Mouse (Mus musculus) adrenal gland, postnatal 4 days (tissue): ENCODE data around the gene Usp50. TPM values are rescaled to one million over a fixed set of nuclear protein-coding genes. Genes with fewer than 3 reads are reported as not detected.

Experiments
- DNase-seq, 2 experiments: peaks; one replicate each; pipeline ENCODE4 v3.0.0; 2021 to 2022; ENCODE audit warnings: low spot score in 2 of 2, mixed read lengths in 2 of 2
- total RNA-seq, 2 experiments: library from RNA; stranded (reverse); gene quantifications; 2 replicates each; pipeline ENCODE4 v1.2.3; 2021

The Usp50 gene
- total RNA-seq, 2 experiments from 2014 or later, result not detected

DNA sequence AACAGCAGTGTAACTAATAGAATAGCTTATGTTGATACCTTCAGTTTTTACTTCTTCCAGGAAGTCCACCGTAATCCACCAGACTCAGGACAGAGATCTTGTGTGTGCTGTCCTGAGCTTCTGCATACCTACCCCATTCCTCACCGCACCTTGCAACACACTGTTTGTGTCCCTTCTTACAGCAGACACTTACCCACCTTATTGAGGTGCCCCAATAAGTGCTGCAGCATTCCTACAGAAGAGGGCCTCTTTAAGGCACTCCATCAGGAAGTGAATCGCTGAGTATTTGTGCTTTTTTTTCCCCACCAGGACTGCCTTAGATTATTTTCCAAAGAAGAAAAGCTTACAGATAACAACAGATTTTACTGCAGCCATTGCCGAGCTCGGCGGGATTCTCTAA, 27.6 kb downstream of the Usp50 start:
- no peak for DNase-seq

DNA sequence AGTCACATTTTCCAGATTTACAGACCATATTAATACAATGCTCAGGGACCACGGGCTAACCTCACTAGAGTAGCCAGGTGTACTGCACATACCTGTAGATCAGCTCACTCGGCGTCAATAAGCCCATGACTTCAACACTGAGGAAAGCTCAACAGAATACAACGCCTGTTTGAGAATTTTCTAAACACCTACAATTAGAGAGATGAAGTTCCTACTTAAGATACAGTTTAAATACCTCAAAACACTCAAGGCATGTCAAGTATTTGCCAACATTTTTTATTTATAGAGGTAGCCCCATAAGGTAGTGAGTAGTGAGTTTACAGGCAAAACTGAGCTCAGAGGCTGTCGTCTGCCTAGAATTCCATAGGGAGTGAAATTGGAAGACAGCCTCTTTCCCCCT, 39.9 kb downstream of the Usp50 start:
- no peak for DNase-seq

DNA sequence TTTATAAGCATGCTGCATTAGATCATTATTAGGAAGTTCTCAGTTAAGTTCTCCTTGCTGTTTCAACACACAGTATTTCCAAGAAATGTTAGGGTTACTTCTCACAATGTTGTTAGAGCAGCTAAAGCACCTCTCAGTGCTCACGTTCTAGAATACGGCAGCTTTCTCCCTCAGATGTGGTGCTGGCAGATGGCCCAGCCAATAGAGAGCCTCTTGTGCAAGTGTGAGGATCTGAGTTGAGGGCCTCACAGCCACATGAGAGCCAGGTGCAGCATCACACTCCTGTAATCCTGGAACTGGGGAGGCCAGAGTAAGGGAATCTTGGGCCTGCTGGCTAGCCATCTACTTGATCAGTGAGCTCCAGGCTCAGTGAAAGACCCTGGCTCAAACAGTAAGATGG, 43.0 kb downstream of the Usp50 start:
- no peak for DNase-seq

GRCm38 (mm10) chr2:126735339-126736073, 47.8 kb downstream of the Usp50 start:
- no peak for DNase-seq

GRCm38 (mm10) chr2:126730502-126730901, 52.8 kb downstream of the Usp50 start:
- DNase-seq, result no peak

DNA sequence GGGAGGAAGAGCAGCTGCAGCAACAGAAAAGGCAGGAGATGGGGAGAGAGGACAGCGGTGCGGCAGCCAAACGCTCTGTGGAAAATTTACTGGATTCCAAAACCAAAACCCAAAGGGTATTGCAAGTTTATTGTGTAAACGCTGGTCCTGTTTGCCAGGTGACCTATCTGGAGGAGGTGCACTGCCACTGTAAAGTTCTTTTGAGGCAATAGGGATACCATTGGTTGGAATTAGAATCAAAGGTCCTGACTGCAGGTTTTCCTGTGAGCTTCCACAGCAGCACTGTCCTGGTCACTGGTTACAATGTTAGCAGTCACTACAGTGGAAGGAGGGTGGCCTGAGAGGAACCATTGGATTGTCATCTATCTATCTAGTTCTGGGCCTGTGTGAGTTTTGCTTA, 54.1 kb downstream of the Usp50 start:
- no peak for DNase-seq

DNA sequence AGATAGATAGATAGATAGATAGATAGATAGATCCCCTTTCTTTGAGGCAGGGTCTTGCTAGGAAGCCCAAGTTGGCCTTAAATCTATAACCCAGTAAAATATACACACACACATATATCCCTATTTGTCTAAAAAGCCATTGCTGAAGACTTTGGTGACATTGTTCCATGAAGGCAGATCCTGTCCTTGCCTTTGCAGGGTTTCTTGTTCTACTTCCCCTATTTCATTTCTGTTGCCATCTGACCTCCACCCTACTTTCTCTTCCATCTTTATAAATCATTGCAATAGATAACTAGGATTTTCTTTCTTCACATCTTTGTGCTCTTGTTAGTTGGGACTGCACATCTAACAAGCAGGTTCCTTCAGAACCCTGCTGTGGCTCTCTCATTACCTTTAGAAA, 70.3 kb downstream of the Usp50 start:
- no peak for DNase-seq

DNA sequence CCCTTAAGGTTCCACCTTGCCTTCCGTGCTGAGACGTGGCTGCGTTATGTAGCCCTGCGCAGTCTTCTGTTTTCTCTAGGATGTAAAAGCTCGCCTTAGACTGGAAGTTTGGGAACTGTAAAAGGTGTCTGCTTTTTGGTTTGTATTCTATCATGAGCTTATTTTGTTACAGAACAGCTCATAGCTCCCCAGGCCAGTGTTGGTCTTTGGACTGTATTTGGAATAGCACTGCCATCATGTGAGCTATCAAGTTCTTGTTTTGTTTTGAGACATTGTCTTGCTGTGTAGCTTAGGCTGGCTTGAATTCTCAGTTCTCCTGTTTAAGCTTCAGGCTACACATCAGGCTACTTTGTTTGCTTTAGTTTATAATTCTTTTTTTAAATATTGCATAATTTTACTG, 70.7 kb downstream of the Usp50 start:
- DNase-seq, result no peak

DNA sequence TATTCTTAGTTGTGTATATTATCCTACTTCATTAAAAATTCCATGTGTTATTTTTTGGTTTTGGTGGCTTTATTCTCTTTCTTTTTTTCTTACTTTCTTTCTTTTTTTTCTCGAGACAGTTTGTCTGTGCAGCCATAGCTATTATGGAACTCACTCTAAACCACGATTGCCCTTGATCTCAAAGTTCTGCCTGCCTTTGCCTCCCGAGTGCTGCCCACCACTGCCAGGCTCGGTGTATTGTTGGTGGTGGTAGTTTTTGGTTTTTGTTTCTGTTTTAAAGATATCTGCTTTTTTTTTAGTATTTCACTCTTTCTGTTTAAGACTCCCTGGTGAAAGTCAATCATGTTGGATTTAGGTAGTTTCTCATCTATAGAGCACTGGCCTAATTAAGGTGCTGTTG, 74.9 kb downstream of the Usp50 start:
- no peak for DNase-seq

GRCm38 (mm10) chr2:126707438-126707779, 75.9 kb downstream of the Usp50 start:
- DNase-seq, result no peak

- DNase-seq, result peak; percentile 90 to 98
Measured at GRCm38 (mm10) chr2:126706759-126707437, 76.4 kb downstream of the Usp50 start, which contains the start of gene Usp8. Usp8 (plus strand) TSS chr2:126707328.

- no peak for DNase-seq
Measured at GRCm38 (mm10) chr2:126695285-126695684, 88.0 kb downstream of the Usp50 start.

- no peak for DNase-seq
Measured at GRCm38 (mm10) chr2:126691290-126691689, 92.0 kb downstream of the Usp50 start.

- DNase-seq, result no peak
Measured at GRCm38 (mm10) chr2:126682937-126683336, 100.3 kb downstream of the Usp50 start.

DNA sequence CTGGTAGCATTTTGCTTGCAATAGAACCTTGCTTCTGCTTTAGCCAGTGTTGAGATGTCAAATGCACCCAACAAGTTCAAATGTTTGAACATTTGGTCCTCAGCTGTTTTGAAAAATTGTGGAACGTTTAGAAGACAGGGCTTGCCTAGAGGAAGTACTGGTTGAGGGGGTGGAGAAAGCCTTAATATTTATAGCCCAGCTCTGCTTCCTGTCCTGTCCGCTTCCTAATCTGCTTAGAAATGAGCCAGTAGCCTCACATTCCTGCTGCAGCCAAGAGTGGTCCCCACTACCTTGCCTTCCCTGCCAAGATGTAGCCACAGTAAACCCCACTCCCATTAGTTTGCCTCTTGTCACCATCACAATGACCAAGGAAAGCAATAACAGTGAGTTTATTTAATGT, 100.9 kb downstream of the Usp50 start:
- no peak for DNase-seq

DNA sequence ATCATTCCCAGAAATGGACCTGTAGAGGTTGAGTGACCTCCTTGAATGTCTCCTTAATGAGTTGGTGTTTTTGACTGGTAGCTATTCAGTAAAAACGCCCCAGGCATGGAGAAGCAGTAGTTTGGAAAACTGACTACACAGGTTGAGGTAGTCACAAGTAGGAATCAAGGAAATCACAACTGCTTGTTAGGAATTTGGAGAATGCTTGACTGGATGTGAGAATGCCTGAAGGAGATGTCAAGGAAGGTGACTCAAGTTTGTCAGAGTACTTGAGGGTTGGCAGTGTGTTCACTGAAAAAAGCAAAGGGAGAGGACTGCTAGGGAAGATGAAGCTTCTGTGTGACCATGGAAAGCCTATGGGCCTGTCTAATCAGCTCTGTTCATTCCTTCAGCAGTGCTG, 105.9 kb downstream of the Usp50 start:
- no peak for DNase-seq

GRCm38 (mm10) chr2:126676122-126676515, 107.2 kb downstream of the Usp50 start, which contains the start of gene Gabpb1:
Gabpb1 (minus strand) TSS chr2:126676337.
- no peak for DNase-seq

DNA sequence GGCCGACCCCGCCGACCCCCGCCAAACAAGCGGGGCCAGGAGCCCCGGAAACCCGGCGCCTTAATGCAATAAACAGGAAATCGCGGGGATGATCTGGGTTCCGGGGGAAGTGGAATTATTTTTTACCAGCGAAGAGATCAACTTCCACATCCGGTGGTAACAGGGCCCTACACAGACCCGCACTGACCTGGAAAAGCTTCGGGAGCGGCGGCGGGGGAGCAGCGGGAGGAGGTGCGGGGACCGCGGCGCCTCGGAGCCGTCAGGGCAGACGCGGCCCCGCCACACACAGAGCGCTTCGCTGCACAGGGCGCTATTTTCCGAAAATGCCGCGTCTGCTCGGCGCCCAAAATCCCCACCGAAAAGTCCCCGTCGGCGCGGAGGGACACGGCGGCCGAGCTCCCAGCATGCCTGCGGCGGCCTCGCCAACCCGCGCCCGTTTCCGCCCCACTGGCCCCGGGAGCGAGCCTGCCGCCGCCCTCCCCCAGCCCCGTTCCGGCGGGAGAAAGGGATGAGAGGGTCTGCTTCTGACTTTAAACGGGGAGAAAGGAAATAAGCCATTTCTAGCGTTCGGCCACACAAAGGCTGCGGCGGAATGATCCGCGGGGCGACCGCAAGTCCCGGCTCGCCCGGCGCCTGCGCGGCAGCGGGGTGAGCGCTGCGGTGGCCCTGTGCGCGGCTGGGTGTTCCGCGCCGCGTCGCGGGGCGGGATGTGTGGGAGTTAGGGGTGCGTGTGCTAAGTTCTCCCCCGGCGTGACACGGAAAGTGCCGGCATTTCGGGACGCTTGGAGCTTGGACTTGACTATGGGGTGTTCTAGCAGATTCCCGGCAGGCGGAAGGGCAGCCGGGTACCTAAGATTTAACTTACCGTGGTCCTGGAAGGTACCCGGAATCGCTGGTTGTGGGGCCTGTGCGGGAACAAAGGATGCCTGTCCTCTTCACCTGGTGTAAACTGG, 107.8 kb downstream of the Usp50 start:
- DNase-seq, result peak; percentile 69 to 79

DNA sequence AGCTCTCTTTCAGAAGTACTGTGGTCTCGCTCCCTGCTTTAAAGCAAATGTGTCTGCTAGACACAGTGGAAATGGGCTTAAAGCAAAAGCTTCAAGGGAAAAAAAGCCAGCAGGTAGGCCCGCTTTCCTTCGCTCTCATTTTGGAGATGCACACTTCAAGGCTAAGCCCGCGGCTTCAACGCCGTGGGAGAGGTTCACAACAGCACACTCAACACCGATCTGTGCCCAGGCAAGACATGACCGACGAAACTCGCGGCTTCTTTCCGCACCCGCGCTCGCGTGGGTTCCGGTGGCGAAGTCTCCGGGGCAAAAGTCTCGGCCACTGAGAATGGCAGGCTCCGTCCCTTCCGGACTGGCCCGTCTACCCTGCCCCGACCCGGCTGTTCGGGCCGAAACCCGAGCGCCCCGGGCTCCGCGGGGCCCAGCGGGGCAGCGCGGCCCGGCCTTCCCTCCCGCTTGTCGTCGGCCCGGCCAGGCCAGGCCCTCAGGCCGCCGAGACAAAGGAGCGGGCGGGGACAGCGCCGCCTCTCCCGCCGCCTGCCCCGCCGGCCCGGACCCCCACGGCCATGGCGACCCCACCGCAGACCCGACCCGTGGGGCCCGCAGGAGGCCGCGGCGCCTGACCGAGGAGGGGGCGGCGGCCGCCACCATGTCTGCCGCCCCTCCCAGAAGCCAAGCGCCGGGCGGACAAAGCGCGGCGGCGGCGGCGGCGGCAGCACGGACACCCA, 108.7 kb downstream of the Usp50 start:
- DNase-seq, result peak; percentile 28 to 33

GRCm38 (mm10) chr2:126673317-126674242, 109.7 kb downstream of the Usp50 start:
- no peak for DNase-seq
